Comparison of ENCODE assay signal across 11 mouse cellular contexts in the genomic region with DNA sequence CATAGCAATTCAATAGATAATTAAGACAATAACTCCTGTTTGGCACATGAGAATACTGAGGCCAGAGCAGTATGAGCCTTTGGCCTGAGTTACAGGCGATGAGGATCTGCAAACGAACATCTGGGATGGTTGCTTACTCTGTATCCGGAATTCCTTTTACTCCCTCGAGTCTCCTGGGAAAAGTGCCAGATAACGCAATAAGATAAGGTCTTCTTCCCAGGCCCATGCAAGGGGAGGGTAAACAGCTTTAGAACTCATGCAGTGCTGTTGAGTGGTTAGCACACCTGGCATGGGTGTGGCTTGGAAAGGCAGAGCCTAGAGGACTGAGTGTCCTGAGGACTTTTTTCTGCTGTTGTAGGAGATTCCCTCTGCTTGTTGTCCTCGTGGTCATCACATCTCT.
DNase-seq lines count a peak whose midpoint lies in the region; ATAC-seq and TF ChIP-seq lines count a peak whose summit lies in the region.
"Had no signal": no experiment of that assay in that cellular context is flagged by ENCODE, and none has a peak within 500 bp of the region (broad histone marks: within the 10 kb centered on the region; RNA-seq: fewer than 3 reads in every experiment).

No protein-coding gene starts in this region.

- no peak for TF ChIP-seq CTCF in gastrocnemius, adult 2 months (IDR thresholded peaks at IDR 0.05)

- no peak for ATAC-seq in inflammation-experienced regulatory T-cells, adult 6 months

- intact Hi-C loops in gastrocnemius, adult 2 months (cut with DNase I) = no loop called here
- intact Hi-C loops in heart, postnatal 36 days (cut with DNase I) = no loop called here

- H3K27ac ChIP-seq in gastrocnemius, adult 2 months = peak overlapping the region; percentile 59
- H3K27ac ChIP-seq: hindbrain, embryonic 14.5 days had no signal

- DNase-seq in kidney, postnatal 10 days = peak; percentile 6
- no peak for DNase-seq in kidney, adult 9 months
- peak; percentile 25 for DNase-seq in R1 (ENCODE audit: low read depth, low spot score)
- DNase-seq in gastrocnemius, adult 2 months = peak; percentile 43
- peak; percentile 2 to 15 for DNase-seq in heart, postnatal 36 days
- no peak for DNase-seq in layer of hippocampus, postnatal 25 days (ENCODE audit: extremely low spot score in 1 of 2, low spot score in 1 of 2)
- no peak for DNase-seq in urinary bladder, postnatal 14 days (ENCODE audit: low spot score)
- DNase-seq: cerebellum, adult 11 months; left cerebral cortex, postnatal 4 days had no signal

- no peak overlapping the region for H3K4me3 ChIP-seq in gastrocnemius, adult 2 months

Comparison
In these comparisons a context has a peak if more than half of its experiments do, and no peak if none do; other contexts are left out.
1. DNase-seq: peak in kidney, postnatal 10 days (single experiment), R1 (single experiment), gastrocnemius, adult 2 months (single experiment) and heart, postnatal 36 days (2 of 2); none in kidney, adult 9 months (single experiment), layer of hippocampus, postnatal 25 days (0 of 2) and urinary bladder, postnatal 14 days (single experiment).